In the genomic region with DNA sequence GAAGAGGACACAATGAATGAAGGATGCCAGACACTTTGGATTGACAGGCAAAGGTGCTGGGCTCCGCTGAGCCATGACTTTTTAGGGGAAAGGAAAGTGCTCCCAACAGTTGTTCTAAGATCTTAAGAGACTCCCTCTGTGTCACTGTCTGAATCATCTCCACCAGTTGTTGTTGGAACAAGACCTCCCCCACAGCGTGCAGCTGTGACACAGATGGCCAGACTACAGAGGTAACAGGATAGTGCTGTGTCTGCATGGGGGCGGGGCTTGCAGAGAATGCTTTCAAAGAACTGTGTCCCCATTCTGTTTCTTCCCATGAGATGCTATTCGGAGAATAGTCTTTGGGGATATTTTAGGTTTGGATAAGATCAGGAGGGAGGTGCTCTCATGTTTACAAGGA, we compare ENCODE assay signal across 10 mouse cellular contexts.
DNase-seq lines count a peak whose midpoint lies in the region; TF ChIP-seq lines count a peak whose summit lies in the region.
"Had no signal": no experiment of that assay in that cellular context is flagged by ENCODE, and none has a peak within 500 bp of the region (broad histone marks: within the 10 kb centered on the region; RNA-seq: fewer than 3 reads in every experiment).

No protein-coding gene starts in this region.

- no peaks in the 10 kb centered on the region for H3K27me3 ChIP-seq in myocyte (ENCODE audit: control insufficient read depth, insufficient read depth, insufficient read length)

- H3K4me2 ChIP-seq in myocyte (ENCODE audit: low read depth): peak overlapping the region; percentile 44

- no peak overlapping the region for H3K4me3 ChIP-seq in myocyte

- DNase-seq in kidney, postnatal 36 days: peak; percentile 1 to 4
- DNase-seq in kidney, adult 18-20 months: no peak
- peak; percentile 91 for DNase-seq in brain, adult 2 months (ENCODE audit: low read depth, low spot score)
- DNase-seq in forelimb bud, embryonic 11.5 days (ENCODE audit: low read depth, low spot score): peak; percentile 7
- no peak for DNase-seq in cerebellum, postnatal 14 days
- no peak for DNase-seq in thymus, postnatal 0 days (ENCODE audit: low spot score)
- DNase-seq in thymus, adult 18-20 months: no peak
- DNase-seq: lung, postnatal 4 days had no signal

- H3K79me2 ChIP-seq in myocyte (ENCODE audit: control insufficient read depth, insufficient read depth): no peaks in the 10 kb centered on the region

- TF ChIP-seq POLR2A in myocyte (IDR thresholded peaks at IDR 0.05; ENCODE audit: insufficient read length, low read depth): no peak

- no peaks in the 10 kb centered on the region for H3K36me3 ChIP-seq in myocyte (ENCODE audit: control insufficient read depth, insufficient read depth)
- H3K36me3 ChIP-seq: G1E had no signal

- no peak overlapping the region for H3ac ChIP-seq in myocyte (ENCODE audit: control insufficient read depth, insufficient read length)

TF ChIP-seq in myocyte, 11 proteins besides CTCF, POLR2A, EP300 and RAD21:
- TF ChIP-seq MYOG (IDR thresholded peaks at IDR 0.05; ENCODE audit: control insufficient read depth in 1 of 3, insufficient read depth in 1 of 3, insufficient read length in 2 of 3, low read depth in 2 of 3) (peak; percentile 94 to 99 (median 99)), TCF12 (IDR thresholded peaks at IDR 0.05; ENCODE audit: insufficient read depth, poor library complexity, severe bottlenecking) (peak; percentile 100), CEBPB (IDR thresholded peaks at IDR 0.05; ENCODE audit: insufficient read depth, poor library complexity, severe bottlenecking) (no peak), POLR2AphosphoS2 (IDR thresholded peaks at IDR 0.05; ENCODE audit: insufficient read length, low read depth) (no peak), SRF (IDR thresholded peaks at IDR 0.05; ENCODE audit: control insufficient read depth, insufficient read length, low read depth) (peak; percentile 49), USF1 (IDR thresholded peaks at IDR 0.05; ENCODE audit: low read depth) (no peak), MAX (IDR thresholded peaks at IDR 0.05; ENCODE audit: low read depth) (peak; percentile 6), E2F4 (IDR thresholded peaks at IDR 0.05; ENCODE audit: insufficient read depth) (no peak), MYOD1 (IDR thresholded peaks at IDR 0.05; ENCODE audit: control insufficient read depth in 1 of 3, insufficient read length in 2 of 3, low read depth in 2 of 3) (peak; percentile 89 to 99 (median 98)), TCF3 (IDR thresholded peaks at IDR 0.05; ENCODE audit: insufficient read length, low read depth) (peak; percentile 98), REST (IDR thresholded peaks at IDR 0.05; ENCODE audit: insufficient read depth, insufficient read length) (no peak)

Comparison
In these comparisons a context has a peak if more than half of its experiments do, and no peak if none do; other contexts are left out.
1. DNase-seq: peak in kidney, postnatal 36 days (2 of 2), brain, adult 2 months (single experiment) and forelimb bud, embryonic 11.5 days (single experiment); none in kidney, adult 18-20 months (single experiment), cerebellum, postnatal 14 days (0 of 2), thymus, postnatal 0 days (single experiment) and thymus, adult 18-20 months (0 of 2).